Mouse (Mus musculus) T-cell, adult 66 days (primary cell): Measurements from ENCODE around the gene Ctxn2. TPM values are rescaled to one million over a fixed set of nuclear protein-coding genes. Genes with fewer than 3 reads are reported as not detected.

ENCODE experiments used
- total RNA-seq, 2 experiments: library from RNA; stranded (reverse); gene quantifications; 3 replicates in 1 of 2; 4 replicates in 1 of 2; pipeline ENCODE4 v1.2.4; 2023

Ctxn2 gene
- not detected for total RNA-seq

GRCm38 (mm10) chr2:125135903-125136811 is at the start of gene Ctxn2:
Gene Ctxn2, plus strand, starts transcription at chr2:125136692.

GRCm38 (mm10) chr2:125123477-125123852 is 13.0 kb upstream of the Ctxn2 start, which contains the start of gene Myef2:
Gene Myef2, minus strand, starts transcription at chr2:125123661.

GRCm38 (mm10) chr2:125152388-125152787 is 15.9 kb downstream of the Ctxn2 start, which contains the start of gene Slc12a1:
Gene Slc12a1, plus strand, starts transcription at chr2:125152505.

Other genes starting within 250 kb of the Ctxn2 start
- under 1 TPM in 1 of 2 experiments, not detected in 1; 0.29 TPM for gene Slc24a5, start 68.6 kb upstream of the Ctxn2 start, total RNA-seq
- gene Myef2, start 13.0 kb upstream of the Ctxn2 start, total RNA-seq = 10 to 100 TPM; 31.0 to 31.3 TPM
- not detected for gene Slc12a1, start 15.8 kb downstream of the Ctxn2 start, total RNA-seq
- gene Dut, start 110.5 kb downstream of the Ctxn2 start, total RNA-seq = 10 to 100 TPM; 31.4 to 40.2 TPM